Mouse (Mus musculus): ENCODE data around the gene Rbfox1. TPM values are rescaled to one million over a fixed set of nuclear protein-coding genes. Genes with fewer than 3 reads are reported as not detected.

Rbfox1 gene
- polyA plus RNA-seq (2015; fragmentation: Nextera tagmentation; extraction: Ambion mirVana), result 3.1 and 4.5 TPM in 2 replicates

- H3K9me3 ChIP-seq (replicated peaks; ENCODE audit: control insufficient read depth, low read length), result no peaks in the 10 kb centered on the region
- H3K27me3 ChIP-seq (ENCODE audit: control insufficient read depth, insufficient read depth, low read length), result peaks cover 30% of the 10 kb centered on the region
- H3K4me1 ChIP-seq (ENCODE audit: control insufficient read depth, insufficient read depth, low read length), result no peaks in the 10 kb centered on the region
- peak within 1 kb of the TSS; percentile 38 for H3K4me2 ChIP-seq (ENCODE audit: low read depth, low read length)
- H3K36me3 ChIP-seq (ENCODE audit: control insufficient read depth, insufficient read depth, low read length), result no peaks in the 10 kb centered on the region
- H3K9ac ChIP-seq (ENCODE audit: low read length), result no peak within 1 kb of the TSS
- H3K27ac ChIP-seq (ENCODE audit: low read length), result no peak within 1 kb of the TSS
- ATAC-seq (ENCODE audit: insufficient read depth, low FRiP score), result no peak
- H3K4me3 ChIP-seq (replicated peaks; ENCODE audit: low read length), result peak within 1 kb of the TSS; percentile 19
- 1% methylated on average over 65 of the region's 69 CpGs for WGBS
Measured at GRCm38 (mm10) chr16:5884746-5885689, at the start of gene Rbfox1. TSS of gene Rbfox1 (plus strand) at chr16:5885355.

- Histone ChIP-seq H3K9me3 (replicated peaks; ENCODE audit: control insufficient read depth, low read length) (no peaks in the 10 kb centered on the region), H3K4me3 (replicated peaks; ENCODE audit: low read length) (no peak overlapping the region), H3K9ac (ENCODE audit: low read length) (no peak overlapping the region), H3K27me3 (ENCODE audit: control insufficient read depth, insufficient read depth, low read length) (no peaks in the 10 kb centered on the region), H3K36me3 (ENCODE audit: control insufficient read depth, insufficient read depth, low read length) (no peaks in the 10 kb centered on the region), H3K4me2 (ENCODE audit: low read depth, low read length) (no peak overlapping the region), H3K27ac (ENCODE audit: low read length) (no peak overlapping the region), H3K4me1 (ENCODE audit: control insufficient read depth, insufficient read depth, low read length) (no peaks in the 10 kb centered on the region)
- no peak for ATAC-seq (ENCODE audit: insufficient read depth, low FRiP score)
- WGBS, result 90% methylated on average over 2 of the region's 2 CpGs
Measured at GRCm38 (mm10) chr16:5836744-5837143, 48.4 kb upstream of the Rbfox1 start.

- H3K36me3 ChIP-seq (ENCODE audit: control insufficient read depth, insufficient read depth, low read length), result no peaks in the 10 kb centered on the region
- no peak overlapping the region for H3K27ac ChIP-seq (ENCODE audit: low read length)
- no peaks in the 10 kb centered on the region for H3K9me3 ChIP-seq (replicated peaks; ENCODE audit: control insufficient read depth, low read length)
- H3K9ac ChIP-seq (ENCODE audit: low read length), result no peak overlapping the region
- H3K27me3 ChIP-seq (ENCODE audit: control insufficient read depth, insufficient read depth, low read length), result no peaks in the 10 kb centered on the region
- no peak overlapping the region for H3K4me3 ChIP-seq (replicated peaks; ENCODE audit: low read length)
- WGBS, result 76% methylated on average over 5 of the region's 5 CpGs
- ATAC-seq (ENCODE audit: insufficient read depth, low FRiP score), result no peak
- no peaks in the 10 kb centered on the region for H3K4me1 ChIP-seq (ENCODE audit: control insufficient read depth, insufficient read depth, low read length)
- no peak overlapping the region for H3K4me2 ChIP-seq (ENCODE audit: low read depth, low read length)
Measured at GRCm38 (mm10) chr16:5841167-5841566, 44.0 kb upstream of the Rbfox1 start.

DNA sequence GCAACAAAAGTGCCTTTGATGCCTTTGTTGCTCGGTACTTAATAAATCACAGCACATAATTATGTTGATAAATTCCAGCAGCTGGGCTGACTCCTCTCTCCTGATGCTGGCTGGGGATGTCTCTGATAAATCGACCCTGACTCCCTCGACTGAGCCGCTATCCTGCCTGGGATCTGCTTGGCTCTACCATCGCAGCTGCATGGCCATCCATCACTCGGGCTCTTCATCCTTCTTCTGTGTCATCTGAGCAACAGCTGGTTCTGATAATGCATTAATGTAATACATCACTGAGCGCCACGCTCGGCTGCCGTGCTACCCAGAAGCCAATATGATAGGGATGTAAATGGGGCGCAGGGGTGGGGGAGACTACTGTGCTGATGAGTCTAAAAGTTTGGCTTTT lies 39.5 kb upstream of the Rbfox1 start:
- Histone ChIP-seq H3K27me3 (ENCODE audit: control insufficient read depth, insufficient read depth, low read length) (no peaks in the 10 kb centered on the region), H3K4me1 (ENCODE audit: control insufficient read depth, insufficient read depth, low read length) (no peaks in the 10 kb centered on the region), H3K27ac (ENCODE audit: low read length) (no peak overlapping the region), H3K9me3 (replicated peaks; ENCODE audit: control insufficient read depth, low read length) (no peaks in the 10 kb centered on the region), H3K4me2 (ENCODE audit: low read depth, low read length) (no peak overlapping the region), H3K36me3 (ENCODE audit: control insufficient read depth, insufficient read depth, low read length) (no peaks in the 10 kb centered on the region), H3K9ac (ENCODE audit: low read length) (no peak overlapping the region), H3K4me3 (replicated peaks; ENCODE audit: low read length) (no peak overlapping the region)
- 30% methylated on average over 11 of the region's 11 CpGs for WGBS
- ATAC-seq (ENCODE audit: insufficient read depth, low FRiP score), result no peak

- H3K27me3 ChIP-seq (ENCODE audit: control insufficient read depth, insufficient read depth, low read length), result no peaks in the 10 kb centered on the region
- H3K36me3 ChIP-seq (ENCODE audit: control insufficient read depth, insufficient read depth, low read length), result no peaks in the 10 kb centered on the region
- H3K9me3 ChIP-seq (replicated peaks; ENCODE audit: control insufficient read depth, low read length), result no peaks in the 10 kb centered on the region
- WGBS, result 83% methylated on average over 2 of the region's 2 CpGs
- H3K4me3 ChIP-seq (replicated peaks; ENCODE audit: low read length), result no peak overlapping the region
- no peak overlapping the region for H3K27ac ChIP-seq (ENCODE audit: low read length)
- no peak overlapping the region for H3K4me2 ChIP-seq (ENCODE audit: low read depth, low read length)
- ATAC-seq (ENCODE audit: insufficient read depth, low FRiP score), result no peak
- no peak overlapping the region for H3K9ac ChIP-seq (ENCODE audit: low read length)
- H3K4me1 ChIP-seq (ENCODE audit: control insufficient read depth, insufficient read depth, low read length), result no peaks in the 10 kb centered on the region
Measured at GRCm38 (mm10) chr16:5853055-5853454, 32.1 kb upstream of the Rbfox1 start.

DNA sequence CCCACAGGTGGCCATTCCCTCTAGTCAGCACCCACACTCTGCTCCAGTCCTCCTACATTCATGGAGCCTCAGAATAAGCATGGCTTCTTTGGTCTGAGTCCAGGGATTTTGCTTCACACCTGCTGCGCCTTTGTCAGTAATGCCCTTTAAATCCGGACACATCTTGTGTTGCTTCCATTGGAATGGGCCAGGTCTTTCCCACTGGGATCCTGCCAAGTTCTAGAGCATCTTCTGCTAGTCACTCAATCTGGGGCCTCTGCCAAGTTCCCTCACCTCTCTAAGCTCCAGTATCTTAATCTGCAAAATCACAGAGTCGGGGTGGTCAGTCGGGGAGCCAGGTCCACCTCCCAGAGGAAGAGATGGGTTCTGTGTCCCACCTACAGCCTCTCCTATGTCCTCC lies 20.8 kb upstream of the Rbfox1 start:
- no peaks in the 10 kb centered on the region for H3K27me3 ChIP-seq (ENCODE audit: control insufficient read depth, insufficient read depth, low read length)
- H3K4me3 ChIP-seq (replicated peaks; ENCODE audit: low read length), result no peak overlapping the region
- H3K36me3 ChIP-seq (ENCODE audit: control insufficient read depth, insufficient read depth, low read length), result no peaks in the 10 kb centered on the region
- no peak overlapping the region for H3K4me2 ChIP-seq (ENCODE audit: low read depth, low read length)
- no peak for ATAC-seq (ENCODE audit: insufficient read depth, low FRiP score)
- H3K9me3 ChIP-seq (replicated peaks; ENCODE audit: control insufficient read depth, low read length), result no peaks in the 10 kb centered on the region
- WGBS, result 86% methylated on average over 4 of the region's 4 CpGs
- no peaks in the 10 kb centered on the region for H3K4me1 ChIP-seq (ENCODE audit: control insufficient read depth, insufficient read depth, low read length)
- H3K9ac ChIP-seq (ENCODE audit: low read length), result no peak overlapping the region
- H3K27ac ChIP-seq (ENCODE audit: low read length), result no peak overlapping the region

GRCm38 (mm10) chr16:5866966-5867365 lies 18.2 kb upstream of the Rbfox1 start:
- Histone ChIP-seq H3K4me2 (ENCODE audit: low read depth, low read length) (no peak overlapping the region), H3K36me3 (ENCODE audit: control insufficient read depth, insufficient read depth, low read length) (no peaks in the 10 kb centered on the region), H3K4me1 (ENCODE audit: control insufficient read depth, insufficient read depth, low read length) (no peaks in the 10 kb centered on the region), H3K27ac (ENCODE audit: low read length) (no peak overlapping the region), H3K9me3 (replicated peaks; ENCODE audit: control insufficient read depth, low read length) (no peaks in the 10 kb centered on the region), H3K9ac (ENCODE audit: low read length) (no peak overlapping the region), H3K27me3 (ENCODE audit: control insufficient read depth, insufficient read depth, low read length) (no peaks in the 10 kb centered on the region), H3K4me3 (replicated peaks; ENCODE audit: low read length) (no peak overlapping the region)
- WGBS, result 63% methylated on average over 1 of the region's 1 CpGs
- ATAC-seq (ENCODE audit: insufficient read depth, low FRiP score), result no peak

DNA sequence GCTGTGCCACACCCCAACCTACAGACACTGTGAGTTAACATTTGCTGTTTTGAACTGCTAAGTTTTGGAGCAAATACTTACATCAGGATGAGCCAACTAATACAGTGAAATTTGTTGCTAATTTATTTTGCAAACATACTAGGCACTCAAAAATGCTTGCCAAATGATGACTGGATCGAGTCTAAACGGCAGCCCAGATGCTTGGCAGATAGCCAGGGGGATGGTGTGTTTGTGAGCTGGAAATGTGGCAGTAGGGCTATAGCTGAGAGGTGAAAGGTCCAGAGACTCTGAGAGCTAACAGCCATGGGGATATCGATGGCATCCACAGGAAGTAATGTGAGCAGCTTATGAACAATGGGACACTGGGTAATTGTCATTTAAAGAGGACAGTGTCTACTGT lies 14.8 kb upstream of the Rbfox1 start:
- no peaks in the 10 kb centered on the region for H3K36me3 ChIP-seq (ENCODE audit: control insufficient read depth, insufficient read depth, low read length)
- no peaks in the 10 kb centered on the region for H3K9me3 ChIP-seq (replicated peaks; ENCODE audit: control insufficient read depth, low read length)
- H3K27ac ChIP-seq (ENCODE audit: low read length), result no peak overlapping the region
- H3K27me3 ChIP-seq (ENCODE audit: control insufficient read depth, insufficient read depth, low read length), result no peaks in the 10 kb centered on the region
- H3K4me1 ChIP-seq (ENCODE audit: control insufficient read depth, insufficient read depth, low read length), result no peaks in the 10 kb centered on the region
- 44% methylated on average over 3 of the region's 3 CpGs for WGBS
- H3K4me3 ChIP-seq (replicated peaks; ENCODE audit: low read length), result no peak overlapping the region
- no peak for ATAC-seq (ENCODE audit: insufficient read depth, low FRiP score)
- H3K9ac ChIP-seq (ENCODE audit: low read length), result no peak overlapping the region
- H3K4me2 ChIP-seq (ENCODE audit: low read depth, low read length), result no peak overlapping the region

DNA sequence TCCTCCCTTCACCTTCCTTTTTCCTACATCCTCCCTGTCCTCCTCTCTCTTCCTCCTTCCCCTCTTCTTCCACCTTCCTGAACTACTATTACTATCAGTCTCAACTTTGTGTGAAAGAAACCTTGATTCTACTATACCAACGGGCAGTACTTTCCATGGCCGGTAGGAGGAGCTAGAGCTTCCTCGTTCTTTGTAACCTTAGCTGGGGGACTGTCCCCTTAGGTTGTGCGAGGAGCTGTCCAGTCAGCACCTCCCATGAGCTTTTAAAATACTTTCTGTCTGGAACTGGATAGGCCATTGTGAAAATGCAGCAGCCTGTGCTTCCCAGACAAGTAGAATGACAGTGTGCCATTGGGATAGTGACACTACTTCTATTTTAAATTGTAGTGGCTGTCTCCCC lies 3.3 kb upstream of the Rbfox1 start:
- H3K4me3 ChIP-seq (replicated peaks; ENCODE audit: low read length), result no peak overlapping the region

More for the DNA sequence above, 3.3 kb upstream of the Rbfox1 start:
- Histone ChIP-seq H3K4me1 (ENCODE audit: control insufficient read depth, insufficient read depth, low read length) (no peaks in the 10 kb centered on the region), H3K9me3 (replicated peaks; ENCODE audit: control insufficient read depth, low read length) (no peaks in the 10 kb centered on the region), H3K36me3 (ENCODE audit: control insufficient read depth, insufficient read depth, low read length) (no peaks in the 10 kb centered on the region), H3K27ac (ENCODE audit: low read length) (no peak overlapping the region), H3K27me3 (ENCODE audit: control insufficient read depth, insufficient read depth, low read length) (peaks cover 30% of the 10 kb centered on the region), H3K9ac (ENCODE audit: low read length) (no peak overlapping the region), H3K4me2 (ENCODE audit: low read depth, low read length) (no peak overlapping the region)
- WGBS, result 0% methylated on average over 4 of the region's 4 CpGs
- no peak for ATAC-seq (ENCODE audit: insufficient read depth, low FRiP score)

Measured in stomach, embryonic 16.5 days (tissue).